Mouse (Mus musculus) limb, embryonic 10.5 days (tissue): ENCODE measurements around the gene Bend3. TPM values are rescaled to one million over a fixed set of nuclear protein-coding genes. Genes with fewer than 3 reads are reported as not detected.

Experiments used
- DNase-seq: peaks from one replicate; pipeline ENCODE4 v3.0.0-alpha.2; 2017; ENCODE audit warnings: low spot score
- H3K27ac ChIP-seq: fragments of 300-500 bp; sonication (generic); 2 replicates; pipeline ENCODE4 v1.5.1; 2016; ENCODE audit warnings: mild to moderate bottlenecking
- H3K27me3 ChIP-seq: fragments of 300-500 bp; sonication (generic); 2 replicates; pipeline ENCODE4 v1.6.1; 2016; ENCODE audit warnings: low read depth, mild to moderate bottlenecking; ENCODE audit not compliant: poor library complexity, severe bottlenecking
- H3K36me3 ChIP-seq: fragments of 300-500 bp; sonication (generic); 2 replicates; pipeline ENCODE4 v1.6.1; 2016; ENCODE audit warnings: mild to moderate bottlenecking, moderate library complexity
- H3K4me1 ChIP-seq: fragments of 300-500 bp; sonication (generic); 2 replicates; pipeline ENCODE4 v1.6.1; 2016
- H3K4me3 ChIP-seq: fragments of 300-500 bp; sonication (generic); 2 replicates; pipeline ENCODE4 v1.5.1; 2016; ENCODE audit warnings: mild to moderate bottlenecking, moderate library complexity
- H3K9me3 ChIP-seq: fragments of 300-500 bp; sonication (generic); replicated peaks from 2 replicates; pipeline ENCODE4 v1.6.1; 2016; ENCODE audit warnings: mild to moderate bottlenecking
- WGBS: fragments of 180-500 bp; shearing (Covaris S2); methylation state at CpG from one replicate; pipeline ENCODE4 v1.1.7; 2016; 5-methylcytosine and 5-hydroxymethylcytosine counted together
- polyA plus RNA-seq: library from polyadenylated mRNA; unstranded; fragments of >200 nt; fragmentation: Nextera tagmentation; extraction: Ambion mirVana; gene quantifications from 2 replicates; pipeline ENCODE4 v1.2.1, GENCODE M21; 2016

Gene Bend3
- polyA plus RNA-seq, 1 experiment from 2014 or later, result 10.6 TPM

- no peak overlapping the region for H3K4me3 ChIP-seq
- H3K9me3 ChIP-seq, result no peaks in the 10 kb centered on the region
- H3K27ac ChIP-seq, result no peak overlapping the region
- no peak for DNase-seq
- no peaks in the 10 kb centered on the region for H3K27me3 ChIP-seq
- peaks cover 5% of the 10 kb centered on the region; the same call in 1 of the 2 replicates for H3K4me1 ChIP-seq
- 62% methylated on average over 5 of the region's 5 CpGs for WGBS
- no peaks in the 10 kb centered on the region for H3K36me3 ChIP-seq
Observed at GRCm38 (mm10) chr10:43549411-43549810, 70.8 kb downstream of the Bend3 start.

DNA sequence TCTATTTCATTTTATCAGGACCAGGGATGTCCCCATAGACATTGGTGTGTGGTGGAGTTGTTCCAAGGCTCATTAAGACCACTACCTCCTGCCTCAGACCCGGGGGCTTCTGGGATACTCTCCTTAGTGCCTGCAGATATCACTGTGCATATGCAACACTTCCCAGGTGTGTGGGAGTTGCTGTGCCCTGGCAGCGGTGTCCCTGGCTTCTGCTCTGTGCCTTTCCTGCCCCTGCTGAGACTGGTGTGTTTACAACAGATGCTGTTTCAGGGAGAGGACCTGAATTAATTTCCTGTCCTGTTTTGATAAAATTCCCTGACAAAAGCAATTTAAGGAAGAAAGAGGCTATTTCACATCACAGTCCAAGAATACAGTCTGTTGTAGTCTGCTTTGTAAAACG, 72.3 kb downstream of the Bend3 start:
- 28% methylated on average over 3 of the region's 3 CpGs for WGBS
- Histone ChIP-seq H3K9me3 (no peaks in the 10 kb centered on the region), H3K27ac (no peak overlapping the region), H3K4me3 (no peak overlapping the region), H3K4me1 (peaks cover 5% of the 10 kb centered on the region; the same call in 1 of the 2 replicates), H3K36me3 (no peaks in the 10 kb centered on the region), H3K27me3 (no peaks in the 10 kb centered on the region)
- no peak for DNase-seq

DNA sequence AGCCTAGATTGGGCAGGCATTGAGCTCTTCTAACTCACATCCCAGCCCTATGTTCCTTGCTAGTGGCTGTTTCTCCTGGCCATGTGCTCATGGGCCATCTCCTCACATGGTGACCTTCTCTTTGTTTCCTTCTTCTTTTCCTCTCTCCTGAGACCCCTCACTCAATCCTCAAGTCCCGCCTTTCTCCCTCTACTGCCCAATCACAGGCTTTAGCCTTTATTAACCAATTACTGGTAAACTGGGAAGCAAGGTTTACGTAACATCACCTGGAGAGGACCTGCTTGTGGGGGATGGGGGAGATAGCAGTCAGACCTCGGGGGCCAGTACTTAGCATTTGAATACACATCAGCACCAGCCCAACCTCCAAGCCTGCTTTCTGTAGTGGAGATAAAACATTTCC, 72.8 kb downstream of the Bend3 start:
- Histone ChIP-seq H3K27me3 (no peaks in the 10 kb centered on the region), H3K4me3 (no peak overlapping the region), H3K27ac (no peak overlapping the region), H3K4me1 (peaks cover 5% of the 10 kb centered on the region; the same call in 1 of the 2 replicates), H3K9me3 (no peaks in the 10 kb centered on the region), H3K36me3 (no peaks in the 10 kb centered on the region)
- WGBS, result 34% methylated on average over 3 of the region's 3 CpGs
- DNase-seq, result no peak

GRCm38 (mm10) chr10:43557630-43558165, 79.1 kb downstream of the Bend3 start:
- DNase-seq, result no peak
- Histone ChIP-seq H3K4me1 (no peaks in the 10 kb centered on the region), H3K36me3 (no peaks in the 10 kb centered on the region), H3K27ac (no peak overlapping the region), H3K9me3 (no peaks in the 10 kb centered on the region), H3K27me3 (no peaks in the 10 kb centered on the region), H3K4me3 (no peak overlapping the region)
- 90% methylated on average over 5 of the region's 5 CpGs for WGBS

DNA sequence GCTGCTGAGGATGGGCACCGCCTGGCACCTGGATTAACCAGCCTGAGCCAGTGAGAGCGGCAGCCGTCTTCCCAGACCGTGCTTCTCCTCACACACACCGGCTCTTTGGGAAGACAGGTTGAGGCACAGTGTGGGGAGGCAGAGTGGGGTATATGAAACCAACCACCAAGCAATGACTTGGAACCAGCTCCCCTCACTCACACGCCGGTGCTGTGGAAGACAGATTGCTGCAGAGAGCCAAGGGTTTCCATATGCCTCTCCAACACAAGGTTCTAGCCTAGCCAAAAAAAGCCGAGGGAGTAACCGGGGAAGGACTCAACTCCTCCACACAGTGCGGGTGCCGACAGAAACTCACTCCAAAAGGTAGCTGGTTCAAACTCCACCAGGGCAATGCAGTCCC, 80.7 kb downstream of the Bend3 start:
- H3K27ac ChIP-seq, result no peak overlapping the region
- H3K4me3 ChIP-seq, result no peak overlapping the region
- no peaks in the 10 kb centered on the region for H3K27me3 ChIP-seq
- no peak for DNase-seq
- H3K4me1 ChIP-seq, result no peaks in the 10 kb centered on the region
- no peaks in the 10 kb centered on the region for H3K36me3 ChIP-seq
- 83% methylated on average over 11 of the region's 11 CpGs for WGBS
- no peaks in the 10 kb centered on the region for H3K9me3 ChIP-seq

DNA sequence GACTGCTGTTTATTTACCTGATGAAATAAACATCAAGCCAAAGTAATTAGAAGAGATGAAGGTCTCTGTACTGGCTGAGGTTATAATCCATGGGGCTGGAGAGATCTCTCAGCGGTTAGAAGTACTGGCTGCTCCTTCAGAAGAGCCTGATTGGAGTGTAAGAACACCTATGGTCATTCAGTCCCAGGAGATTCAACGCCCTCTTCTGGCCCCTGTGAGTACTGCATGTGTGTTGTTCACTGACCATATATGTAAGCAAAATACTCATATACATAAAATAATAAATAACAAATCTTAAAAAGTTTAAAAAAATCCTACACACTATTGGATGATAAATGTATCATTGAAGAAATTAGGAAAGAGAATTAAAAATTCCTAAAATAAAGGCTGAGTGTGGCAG, 82.1 kb downstream of the Bend3 start:
- Histone ChIP-seq H3K27me3 (no peaks in the 10 kb centered on the region), H3K4me3 (no peak overlapping the region), H3K27ac (no peak overlapping the region), H3K4me1 (no peaks in the 10 kb centered on the region), H3K9me3 (no peaks in the 10 kb centered on the region), H3K36me3 (no peaks in the 10 kb centered on the region)
- 39% methylated on average over 2 of the region's 2 CpGs for WGBS
- DNase-seq, result no peak

- WGBS, result 89% methylated on average over 2 of the region's 2 CpGs
- Histone ChIP-seq H3K27me3 (no peaks in the 10 kb centered on the region), H3K4me3 (no peak overlapping the region), H3K4me1 (no peaks in the 10 kb centered on the region), H3K27ac (no peak overlapping the region), H3K9me3 (no peaks in the 10 kb centered on the region), H3K36me3 (no peaks in the 10 kb centered on the region)
- DNase-seq, result no peak
Observed at GRCm38 (mm10) chr10:43561311-43561710, 82.7 kb downstream of the Bend3 start.

Other genes starting within 250 kb of the Bend3 start
- gene Gm9803, start 45.3 kb downstream of the Bend3 start, polyA plus RNA-seq, result 11.1 and 14.8 TPM in 2 replicates
- 59.7 and 63.5 TPM in 2 replicates for gene 1700021F05Rik, start 62.2 kb downstream of the Bend3 start, polyA plus RNA-seq
- 568 and 623 TPM in 2 replicates for gene Cd24a, start 99.5 kb downstream of the Bend3 start, polyA plus RNA-seq